Mouse (Mus musculus) cortical plate, adult 2 months (tissue): ENCODE data around the gene Sema6d.

Experiments
- CTCF ChIP-seq: fragments of 200-500 bp; IDR thresholded peaks from 2 replicates; pipeline ENCODE4 v1.5.1; 2011; ENCODE audit warnings: mild to moderate bottlenecking, control low read depth, low read length; ENCODE audit not compliant: insufficient read depth; ENCODE audit errors: extremely low read depth
- POLR2A ChIP-seq: fragments of 200-500 bp; IDR thresholded peaks from 2 replicates; pipeline ENCODE4 v1.6.1; 2011; ENCODE audit warnings: mild to moderate bottlenecking, low read length, control low read depth; ENCODE audit not compliant: insufficient read depth; ENCODE audit errors: extremely low read depth

DNA sequence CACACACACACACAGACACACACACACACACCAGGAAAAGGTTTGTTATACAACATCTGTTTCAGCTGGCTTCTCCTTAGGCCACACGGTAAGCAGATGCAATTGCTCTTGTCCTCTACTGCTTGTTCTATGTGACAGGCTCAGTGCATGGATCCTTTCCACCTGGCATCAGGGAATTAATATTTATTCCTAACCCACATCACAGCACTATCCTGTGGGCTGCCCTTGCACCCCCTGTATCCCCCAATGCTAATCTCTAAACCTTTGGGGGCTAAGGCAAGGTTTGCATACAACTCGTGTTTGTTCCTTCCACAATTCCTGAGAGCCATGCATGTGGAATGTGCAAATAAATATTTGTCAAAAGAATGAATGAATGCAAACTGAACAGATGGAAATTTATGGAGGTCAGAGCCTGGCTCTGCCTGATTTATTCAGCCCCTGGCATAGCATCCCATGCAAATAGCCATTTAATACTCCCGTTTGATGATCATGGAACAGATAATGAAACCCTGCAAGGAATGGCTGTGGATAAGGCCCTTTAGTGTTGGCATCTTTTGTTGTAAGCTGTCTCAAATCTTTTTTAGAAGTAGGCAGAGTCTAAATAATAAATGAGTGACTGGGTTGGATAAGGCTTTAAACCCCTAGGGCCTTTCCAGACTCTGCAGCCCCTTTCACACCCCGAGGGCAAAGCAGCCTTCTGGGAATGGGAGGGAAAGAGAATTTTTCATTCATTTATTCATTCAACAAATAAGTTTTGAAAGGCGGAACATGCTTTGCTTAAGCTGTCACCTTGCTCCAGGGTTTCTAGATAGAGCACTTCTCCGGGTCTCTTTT, 383.1 kb downstream of the Sema6d start:
- TF ChIP-seq POLR2A (no peak), CTCF (no peak)
